Mouse (Mus musculus) frontal cortex, postnatal 14 days (tissue): ENCODE measurements around the gene Gm10309.
A peak's percentile ranks its signal among the peaks of the same experiment; 100 is the strongest.
"Not testable (repeated sequence)": the region's sequence is repeated elsewhere in the genome, so short reads cannot be mapped to it uniquely, and the experiment has no call there.

Source experiments
- DNase-seq, 2 experiments: peaks; one replicate each; pipeline ENCODE4 v3.0.0; 2022; ENCODE audit warnings: low spot score in 2 of 2

Gene Gm10309

DNA sequence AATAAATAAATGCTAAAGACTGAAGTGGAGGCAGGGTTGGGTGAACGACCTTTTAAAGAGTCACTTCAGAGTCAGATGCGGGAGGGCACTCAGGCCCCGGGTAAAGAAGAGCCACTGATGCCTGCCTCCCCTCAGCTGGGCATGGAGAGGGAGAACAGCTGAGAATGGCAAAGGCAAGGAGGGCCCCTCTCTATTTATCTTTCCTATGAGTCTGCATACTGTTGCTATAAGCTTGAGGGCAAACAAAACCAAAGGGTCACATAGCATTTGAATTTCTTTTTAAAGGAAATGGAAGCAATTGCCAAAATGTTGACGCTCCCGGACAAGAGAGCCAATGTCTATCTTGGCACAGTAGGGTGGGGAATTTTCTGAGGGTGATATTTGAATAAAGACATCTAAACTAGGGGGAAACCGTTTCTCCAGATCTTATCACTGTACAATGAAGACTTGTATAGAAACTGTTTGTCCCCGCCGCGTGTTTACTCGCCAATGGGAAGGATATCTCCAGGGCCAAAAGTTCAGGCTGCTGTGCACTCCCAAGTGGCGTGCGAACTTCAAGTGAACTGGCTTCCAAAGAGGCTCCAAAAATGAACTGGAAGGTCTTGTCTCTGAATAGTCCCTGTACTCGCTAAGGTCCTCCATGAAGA is 10.1 kb upstream of the Gm10309 start:
- no peak for DNase-seq

GRCm38 (mm10) chr17:86509871-86510270 is 4.8 kb upstream of the Gm10309 start:
- no peak for DNase-seq

DNA sequence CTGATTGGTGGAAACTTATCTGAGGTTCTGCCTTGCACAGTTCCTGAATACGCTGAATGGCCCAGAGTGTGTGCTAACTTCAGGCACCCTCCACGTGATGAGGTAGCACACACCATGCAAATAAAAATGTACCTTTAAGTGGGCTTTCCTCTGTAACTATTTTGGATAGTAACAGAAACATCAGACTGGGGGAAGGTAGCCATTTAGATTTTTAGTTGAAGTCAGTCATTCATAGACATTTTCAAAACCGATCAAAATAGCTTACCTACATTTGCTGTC is 3.1 kb upstream of the Gm10309 start:
- no peak for DNase-seq

- no peak for DNase-seq
These were observed 2.5 kb upstream of the Gm10309 start for GRCm38 (mm10) chr17:86507342-86508211.

DNA sequence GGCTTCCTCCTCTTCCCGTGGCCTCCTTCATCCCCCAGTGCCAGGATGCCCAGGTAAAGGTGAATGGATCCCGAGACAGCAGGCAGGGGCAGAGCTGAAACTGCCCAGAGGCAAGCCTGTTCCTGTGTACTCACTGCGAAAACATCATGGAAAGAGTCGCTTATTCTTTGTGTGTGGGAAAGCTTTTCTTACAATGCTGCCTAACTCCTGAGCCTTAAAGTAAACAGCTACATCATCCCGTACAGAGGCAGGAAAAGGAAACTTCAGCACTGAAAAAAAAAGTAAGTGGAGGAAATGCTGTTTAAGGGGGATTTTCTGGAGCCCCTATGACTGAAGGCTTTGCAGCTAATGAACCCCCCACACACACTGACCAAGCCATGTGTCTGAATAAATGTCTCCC is 1.8 kb upstream of the Gm10309 start:
- no peak for DNase-seq

GRCm38 (mm10) chr17:86503208-86503897 is 1.7 kb downstream of the Gm10309 start:
- no peak for DNase-seq

DNA sequence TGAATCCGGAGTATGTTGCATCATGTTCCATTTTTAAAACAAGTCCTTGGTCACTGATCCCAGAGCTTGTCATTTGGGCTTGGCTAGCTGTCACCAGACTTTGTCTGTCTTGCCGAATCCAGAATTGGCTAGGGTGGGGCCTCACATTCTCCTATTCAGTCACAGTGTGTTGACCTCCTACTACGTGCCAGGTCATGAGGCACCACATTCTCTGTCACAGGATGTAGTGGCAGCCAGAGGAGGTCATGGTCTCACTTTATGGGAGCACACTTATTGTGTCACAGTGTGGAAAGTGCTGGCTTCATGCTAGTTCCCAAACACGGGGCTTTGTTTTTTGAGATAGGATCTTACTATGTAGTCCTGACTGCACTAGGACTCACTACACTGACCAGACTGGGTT is 3.6 kb downstream of the Gm10309 start:
- no peak for DNase-seq

GRCm38 (mm10) chr17:86499359-86500045 is 5.5 kb downstream of the Gm10309 start:
- no peak for DNase-seq

DNA sequence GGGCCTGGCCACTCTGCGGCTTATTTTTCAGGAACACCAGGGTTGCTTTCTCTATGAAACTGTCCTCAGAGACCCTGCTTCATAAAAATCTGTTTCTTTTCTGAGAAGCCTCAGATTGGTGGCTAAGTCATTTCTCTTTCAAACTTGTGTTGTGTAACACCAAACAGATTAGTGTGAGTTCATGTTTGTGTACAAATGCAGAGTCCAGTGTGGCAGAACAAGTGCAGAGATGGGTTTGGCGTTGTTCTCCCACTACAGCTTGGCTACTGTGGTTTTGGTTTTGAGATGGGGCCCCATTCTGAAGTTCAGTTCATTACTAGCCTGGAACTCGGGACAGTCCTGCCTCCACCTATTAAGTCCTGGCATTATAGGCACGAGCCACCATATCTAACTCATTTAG is 7.7 kb downstream of the Gm10309 start:
- no peak for DNase-seq

GRCm38 (mm10) chr17:86496123-86496771 is 8.8 kb downstream of the Gm10309 start:
- DNase-seq, result no peak

DNA sequence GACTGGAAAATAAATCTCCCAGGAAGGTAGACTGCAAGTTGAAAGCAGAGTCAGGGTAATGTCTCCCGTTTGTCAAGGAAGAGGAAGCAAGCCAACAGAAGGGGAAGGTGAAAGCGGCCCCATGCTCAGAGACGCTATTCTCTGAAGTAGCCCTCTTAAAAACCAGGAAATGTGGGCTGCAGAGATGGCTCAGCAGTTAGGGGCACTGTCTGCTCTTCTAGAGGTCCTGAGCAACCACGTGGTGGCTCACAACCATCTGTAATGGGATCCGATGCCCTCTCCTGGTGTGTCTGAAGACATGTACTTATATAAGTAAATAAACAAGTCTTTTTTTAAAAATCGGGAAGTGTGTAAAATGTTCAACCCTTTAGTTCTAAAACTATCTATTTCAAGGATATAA is 10.1 kb downstream of the Gm10309 start:
- no peak for DNase-seq

DNA sequence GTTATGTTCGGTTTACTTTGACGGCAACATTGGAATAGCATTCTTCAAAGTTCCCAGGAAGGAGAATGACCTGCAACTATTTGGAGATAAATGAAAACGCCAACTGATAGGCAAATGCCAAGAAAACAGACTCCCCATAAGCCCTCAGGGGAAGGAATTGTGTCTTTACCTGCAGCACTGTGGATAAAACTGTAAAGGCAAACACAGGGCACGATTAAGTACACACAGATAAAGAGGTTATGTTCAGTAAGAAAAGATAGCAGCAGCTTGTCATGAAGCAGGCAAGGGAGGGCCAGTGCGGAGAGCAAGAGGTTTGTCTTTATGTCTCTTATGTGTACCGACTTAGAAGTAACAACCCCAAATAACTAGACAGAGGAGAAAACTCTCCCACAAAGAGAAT is 10.5 kb downstream of the Gm10309 start:
- DNase-seq, result no peak

DNA sequence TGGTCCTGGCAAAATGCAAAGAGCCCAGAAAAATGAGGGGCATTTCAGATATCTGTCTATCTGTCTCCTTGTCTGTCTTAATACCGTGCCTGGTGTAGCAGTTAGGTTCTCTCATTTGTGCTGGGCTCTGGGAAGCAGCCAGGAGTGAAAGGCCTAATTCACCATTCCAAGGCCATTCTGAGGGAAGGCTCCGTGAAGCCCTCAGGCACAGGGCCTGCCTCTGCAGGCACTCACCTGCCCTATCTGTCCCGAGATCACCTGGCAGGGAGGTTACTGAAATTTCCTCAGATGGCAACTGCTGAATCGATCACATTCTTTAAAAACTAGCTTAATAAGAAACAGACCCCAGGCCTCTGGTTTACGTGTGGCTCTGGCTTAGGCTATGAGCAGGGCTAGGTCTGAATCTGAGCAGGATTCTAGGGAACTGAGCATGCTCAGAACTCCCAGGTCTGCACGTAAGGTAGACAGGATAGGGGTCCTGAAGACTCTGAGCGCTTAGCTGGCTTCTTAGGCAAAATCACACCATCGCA is 11.1 kb downstream of the Gm10309 start:
- DNase-seq, result no peak

GRCm38 (mm10) chr17:86492376-86492775 is 12.7 kb downstream of the Gm10309 start:
- no peak for DNase-seq

- DNase-seq, result no peak
These were observed 15.2 kb downstream of the Gm10309 start for GRCm38 (mm10) chr17:86489827-86490226.

- DNase-seq, result no peak
These were observed 17.6 kb downstream of the Gm10309 start for GRCm38 (mm10) chr17:86487450-86487849.

GRCm38 (mm10) chr17:86486657-86487056 is 18.4 kb downstream of the Gm10309 start:
- no peak for DNase-seq

- DNase-seq, result peak; percentile 64 to 78
These were observed 20.8 kb downstream of the Gm10309 start for GRCm38 (mm10) chr17:86484087-86484737.

GRCm38 (mm10) chr17:86482675-86483074 is 22.4 kb downstream of the Gm10309 start:
- no peak for DNase-seq

GRCm38 (mm10) chr17:86479406-86479805 is 25.6 kb downstream of the Gm10309 start:
- DNase-seq, result no peak

DNA sequence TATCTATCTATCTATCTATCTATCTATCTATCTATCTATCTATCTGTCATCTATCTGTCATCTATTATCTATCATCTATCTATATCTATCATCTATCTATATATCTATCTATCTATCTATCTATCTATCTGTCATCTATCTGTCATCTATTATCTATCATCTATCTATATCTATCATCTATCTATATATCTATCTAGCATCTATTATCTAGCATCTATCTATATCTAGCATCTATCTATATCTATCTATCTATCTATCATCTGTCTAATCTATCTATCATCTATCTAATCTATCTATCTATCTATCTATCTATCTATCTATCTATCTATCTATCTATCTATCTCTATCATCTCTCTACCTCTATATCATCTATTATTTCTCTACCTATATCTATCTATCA is 27.6 kb downstream of the Gm10309 start:
- DNase-seq, result not testable (repeated sequence)
